9 mouse cellular contexts compared by ENCODE assay signal in genomic region chr13:58068421-58069209, GRCm38 (mm10). TPM values are rescaled to one million over a fixed set of nuclear protein-coding genes. Genes with fewer than 3 reads are reported as not detected.
DNase-seq lines count a peak whose midpoint lies in the region; ATAC-seq and TF ChIP-seq lines count a peak whose summit lies in the region.
"Had no signal": no experiment of that assay in that cellular context is flagged by ENCODE, and none has a peak within 500 bp of the region (broad histone marks: within the 10 kb centered on the region; RNA-seq: fewer than 3 reads in every experiment).

No protein-coding gene starts in this region.

- peak; percentile 39 for DNase-seq in forebrain, postnatal 0 days
- DNase-seq in forebrain, embryonic 11.5 days (ENCODE audit: low spot score) = no peak
- DNase-seq in liver, embryonic 13.5 days = no peak
- no peak for DNase-seq in liver
- no peak for DNase-seq in liver, postnatal 0 days
- DNase-seq in natural killer cell, adult 2 months (ENCODE audit: low spot score in 2 of 2) = no peak
- no peak for DNase-seq in urinary bladder, adult 18-20 months (ENCODE audit: low spot score in 2 of 2)

- no peaks in the 10 kb centered on the region for H3K9me3 ChIP-seq in forebrain, postnatal 0 days (ENCODE audit: low read length)
- H3K9me3 ChIP-seq in forebrain, embryonic 11.5 days (ENCODE audit: control insufficient read depth, low read length) = no peaks in the 10 kb centered on the region
- H3K9me3 ChIP-seq in liver, embryonic 13.5 days (replicated peaks) = no peaks in the 10 kb centered on the region
- no peaks in the 10 kb centered on the region for H3K9me3 ChIP-seq in liver, postnatal 0 days (ENCODE audit: low read length)
- H3K9me3 ChIP-seq: neural tube, embryonic 12.5 days had no signal

- 84% methylated on average over 15 of the region's 15 CpGs for WGBS in forebrain, postnatal 0 days
- 93% methylated on average over 15 of the region's 15 CpGs for WGBS in forebrain, embryonic 11.5 days
- WGBS in liver, embryonic 13.5 days (ENCODE audit: insufficient replicate concordance) = 57% methylated on average over 15 of the region's 15 CpGs
- 74% methylated on average over 15 of the region's 15 CpGs for WGBS in liver, postnatal 0 days (ENCODE audit: insufficient replicate concordance)

- no peak overlapping the region for H3K4me2 ChIP-seq in forebrain, postnatal 0 days (ENCODE audit: low read depth)
- no peak overlapping the region for H3K4me2 ChIP-seq in forebrain, embryonic 11.5 days (ENCODE audit: low read depth, low read length, severe bottlenecking)
- H3K4me2 ChIP-seq in liver, embryonic 13.5 days = no peak overlapping the region
- no peak overlapping the region for H3K4me2 ChIP-seq in liver, postnatal 0 days (ENCODE audit: low read depth, low read length)
- H3K4me2 ChIP-seq: neural tube, embryonic 12.5 days had no signal

- no peak overlapping the region for H3K27ac ChIP-seq in forebrain, postnatal 0 days (ENCODE audit: low read depth, low read length)
- no peak overlapping the region for H3K27ac ChIP-seq in forebrain, embryonic 11.5 days (ENCODE audit: low read depth, low read length)
- H3K27ac ChIP-seq in liver, embryonic 13.5 days = no peak overlapping the region
- peak overlapping the region; percentile 99 for H3K27ac ChIP-seq in liver, postnatal 0 days (ENCODE audit: low read depth)
- H3K27ac ChIP-seq: neural tube, embryonic 12.5 days had no signal

- peak; percentile 44; the same call in 1 of the 2 replicates for ATAC-seq in forebrain, postnatal 0 days
- ATAC-seq in forebrain, embryonic 11.5 days (replicated peaks; ENCODE audit: low FRiP score) = no peak
- peak; percentile 11; the same call in 1 of the 2 replicates for ATAC-seq in liver, embryonic 13.5 days (ENCODE audit: low read depth)
- 0 out of 4 replicates have a peak, but pooled peaks have one; percentile 1 to 5 for ATAC-seq in hematopoietic stem cell, adult 5-6 weeks (replicated peaks in 1 of 2; ENCODE audit: insufficient read depth in 1 of 2, low FRiP score in 2 of 2, low TSS enrichment in 1 of 2, low read depth in 1 of 2, poor library complexity in 2 of 2, severe bottlenecking in 2 of 2)
- no peak for ATAC-seq in liver, postnatal 0 days

- peaks cover 2% of the 10 kb centered on the region; the same call in 1 of the 2 replicates for H3K36me3 ChIP-seq in forebrain, postnatal 0 days (ENCODE audit: insufficient read depth)
- H3K36me3 ChIP-seq in forebrain, embryonic 11.5 days (ENCODE audit: control insufficient read depth, insufficient read depth, low read length) = no peaks in the 10 kb centered on the region
- H3K36me3 ChIP-seq in liver, embryonic 13.5 days = no peaks in the 10 kb centered on the region
- H3K36me3 ChIP-seq in liver, postnatal 0 days (replicated peaks; ENCODE audit: insufficient read depth, low read length) = no peaks in the 10 kb centered on the region; the same call in 1 of the 2 replicates
- H3K36me3 ChIP-seq: neural tube, embryonic 12.5 days had no signal

- TF ChIP-seq CTCF in forebrain, postnatal 0 days (IDR thresholded peaks at IDR 0.05; ENCODE audit: low read depth) = no peak
- TF ChIP-seq CTCF in liver, postnatal 0 days (IDR thresholded peaks at IDR 0.05; ENCODE audit: low read depth) = no peak

- H3K27me3 ChIP-seq in forebrain, postnatal 0 days (ENCODE audit: insufficient read depth, low read length) = no peaks in the 10 kb centered on the region
- no peaks in the 10 kb centered on the region for H3K27me3 ChIP-seq in forebrain, embryonic 11.5 days (ENCODE audit: control insufficient read depth, insufficient read depth, low read length)
- H3K27me3 ChIP-seq in liver, embryonic 13.5 days = no peaks in the 10 kb centered on the region
- no peaks in the 10 kb centered on the region for H3K27me3 ChIP-seq in liver, postnatal 0 days (ENCODE audit: insufficient read depth, low read length)
- H3K27me3 ChIP-seq: neural tube, embryonic 12.5 days had no signal

- no peak overlapping the region for H3K9ac ChIP-seq in forebrain, postnatal 0 days
- H3K9ac ChIP-seq in forebrain, embryonic 11.5 days (ENCODE audit: low read length) = no peak overlapping the region
- no peak overlapping the region for H3K9ac ChIP-seq in liver, embryonic 13.5 days
- H3K9ac ChIP-seq in liver, postnatal 0 days (replicated peaks) = no peak overlapping the region
- H3K9ac ChIP-seq: neural tube, embryonic 12.5 days had no signal

- H3K4me3 ChIP-seq in forebrain, postnatal 0 days (ENCODE audit: low read depth, low read length) = no peak overlapping the region
- no peak overlapping the region for H3K4me3 ChIP-seq in forebrain, embryonic 11.5 days (ENCODE audit: low read depth, low read length)
- no peak overlapping the region for H3K4me3 ChIP-seq in liver, embryonic 13.5 days (replicated peaks)
- H3K4me3 ChIP-seq in liver, postnatal 0 days (ENCODE audit: low read depth, low read length) = no peak overlapping the region
- H3K4me3 ChIP-seq: neural tube, embryonic 12.5 days had no signal

- no peaks in the 10 kb centered on the region for H3K4me1 ChIP-seq in forebrain, postnatal 0 days (ENCODE audit: insufficient read depth)
- H3K4me1 ChIP-seq in forebrain, embryonic 11.5 days (replicated peaks; ENCODE audit: control insufficient read depth, insufficient read depth, low read length) = no peaks in the 10 kb centered on the region
- peaks cover 27% of the 10 kb centered on the region for H3K4me1 ChIP-seq in liver, embryonic 13.5 days (replicated peaks)
- peaks cover 13% of the 10 kb centered on the region for H3K4me1 ChIP-seq in liver, postnatal 0 days (ENCODE audit: insufficient read depth)

- no peak for TF ChIP-seq EP300 in liver, postnatal 0 days (IDR thresholded peaks at IDR 0.05; ENCODE audit: low read depth)

RNA-seq across cellular contexts. Expression of gene Klhl3, which starts 44.8 kb away (rescaled TPM):
- total RNA-seq in forebrain, postnatal 0 days (2014; rRNA removed) = 11.9 and 12.2 TPM in 2 replicates
- polyA plus RNA-seq in forebrain, postnatal 0 days (2015; fragmentation: Nextera tagmentation; extraction: Ambion mirVana) = 7.6 and 12.6 TPM in 2 replicates
- 3.1 TPM in 2 replicates for polyA plus RNA-seq in forebrain, embryonic 11.5 days (2014; fragmentation: Nextera tagmentation; extraction: Ambion mirVana)
- 0.79 and 0.91 TPM in 2 replicates for polyA plus RNA-seq in liver, embryonic 13.5 days (2015; fragmentation: Nextera tagmentation; extraction: Ambion mirVana)
- total RNA-seq in hematopoietic stem cell, adult 5-6 weeks (2017) = 5.9 and 8.2 TPM in 2 replicates
- polyA plus RNA-seq in liver, postnatal 0 days (2015; fragmentation: Nextera tagmentation; extraction: Ambion mirVana) = 2.2 and 2.9 TPM in 2 replicates

RNA-seq across cellular contexts. Expression of gene Hnrnpa0, which starts 59.7 kb away (rescaled TPM):
- 197 and 234 TPM in 2 replicates for total RNA-seq in forebrain, postnatal 0 days (2014; rRNA removed)
- 76.5 and 86.6 TPM in 2 replicates for polyA plus RNA-seq in forebrain, postnatal 0 days (2015; fragmentation: Nextera tagmentation; extraction: Ambion mirVana)
- 50.5 and 51.2 TPM in 2 replicates for polyA plus RNA-seq in forebrain, embryonic 11.5 days (2014; fragmentation: Nextera tagmentation; extraction: Ambion mirVana)
- 12.5 and 15.3 TPM in 2 replicates for polyA plus RNA-seq in liver, embryonic 13.5 days (2015; fragmentation: Nextera tagmentation; extraction: Ambion mirVana)
- total RNA-seq in hematopoietic stem cell, adult 5-6 weeks (2017) = 80.9 and 118 TPM in 2 replicates
- 11.0 and 11.4 TPM in 2 replicates for polyA plus RNA-seq in liver, postnatal 0 days (2015; fragmentation: Nextera tagmentation; extraction: Ambion mirVana)

Comparison
In these comparisons a context has a peak if more than half of its experiments do, and no peak if none do; other contexts are left out.
1. ATAC-seq: peak in forebrain, postnatal 0 days (single experiment), liver, embryonic 13.5 days (single experiment) and hematopoietic stem cell, adult 5-6 weeks (2 of 2); none in forebrain, embryonic 11.5 days (single experiment) and liver, postnatal 0 days (single experiment).